Mouse (Mus musculus): Measurements from ENCODE around the gene Tifa. TPM values are rescaled to one million over a fixed set of nuclear protein-coding genes. Genes with fewer than 3 reads are reported as not detected.

The Tifa gene
- total RNA-seq (2021) = 1 to 10 TPM; 2.8 to 3.0 TPM

DNA sequence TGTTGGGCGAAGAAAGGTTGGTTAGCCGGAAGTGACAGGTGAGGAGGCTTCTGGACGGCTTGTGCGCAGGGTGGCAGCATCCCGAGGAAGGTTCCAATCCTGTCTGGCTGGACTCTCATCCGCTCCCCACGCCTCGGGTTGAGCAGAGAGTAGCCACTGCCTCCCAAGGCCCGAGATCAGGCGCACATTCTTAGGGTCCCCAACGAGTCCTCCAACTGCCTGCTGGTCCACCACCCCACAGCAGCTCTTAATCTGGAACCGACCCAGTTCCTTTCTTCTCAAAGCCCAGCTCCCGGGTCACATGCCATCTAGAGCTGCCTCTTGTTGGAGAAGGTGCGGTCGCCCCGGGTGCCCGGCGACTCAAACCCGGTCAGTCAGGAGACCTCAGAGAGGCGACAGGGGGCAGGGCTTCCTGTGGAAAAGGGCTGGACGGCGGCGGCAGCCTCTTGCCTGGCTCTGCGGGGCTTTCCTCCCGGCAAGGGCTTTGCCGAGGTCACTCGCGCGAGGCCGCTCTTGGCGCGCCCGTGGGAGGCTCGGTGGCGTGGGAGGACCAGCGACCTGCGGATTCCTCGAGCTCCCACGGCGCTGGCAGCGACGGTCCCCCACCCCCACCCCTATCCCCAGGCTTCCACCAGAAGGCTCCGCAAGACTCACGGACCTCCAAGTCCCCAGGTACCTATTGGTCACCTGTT lies at the start of gene Tifa:
TSS of gene Tifa (plus strand) at position 306 of the 692 bp plus-strand sequence.
- intact Hi-C loops (cut with DNase I) = no loop called here
- peak; percentile 28 to 85 for DNase-seq (ENCODE audit: extremely low spot score in 1 of 2, low spot score in 2 of 2)

DNA sequence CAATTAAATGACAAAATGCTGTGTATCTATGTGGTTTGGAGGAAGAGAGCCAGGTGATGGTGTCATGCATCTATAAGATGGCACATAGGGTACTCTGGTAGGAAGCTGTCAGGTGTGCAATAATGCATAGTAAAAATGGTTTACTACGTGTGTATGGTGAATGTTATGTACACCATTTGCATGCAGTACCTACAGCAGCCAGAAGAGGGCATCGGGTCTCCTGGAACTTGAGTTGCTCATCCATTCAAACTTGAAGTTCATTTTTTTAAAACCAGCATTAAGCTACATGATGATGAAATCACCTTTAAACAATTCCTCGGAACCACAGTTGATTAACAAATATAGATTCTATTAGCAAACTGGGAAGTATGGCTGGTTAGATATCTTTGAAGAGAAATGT lies 48.1 kb upstream of the Tifa start:
- no peak for DNase-seq (ENCODE audit: extremely low spot score in 1 of 2, low spot score in 2 of 2)
- intact Hi-C loops (cut with DNase I) = no loop called here

DNA sequence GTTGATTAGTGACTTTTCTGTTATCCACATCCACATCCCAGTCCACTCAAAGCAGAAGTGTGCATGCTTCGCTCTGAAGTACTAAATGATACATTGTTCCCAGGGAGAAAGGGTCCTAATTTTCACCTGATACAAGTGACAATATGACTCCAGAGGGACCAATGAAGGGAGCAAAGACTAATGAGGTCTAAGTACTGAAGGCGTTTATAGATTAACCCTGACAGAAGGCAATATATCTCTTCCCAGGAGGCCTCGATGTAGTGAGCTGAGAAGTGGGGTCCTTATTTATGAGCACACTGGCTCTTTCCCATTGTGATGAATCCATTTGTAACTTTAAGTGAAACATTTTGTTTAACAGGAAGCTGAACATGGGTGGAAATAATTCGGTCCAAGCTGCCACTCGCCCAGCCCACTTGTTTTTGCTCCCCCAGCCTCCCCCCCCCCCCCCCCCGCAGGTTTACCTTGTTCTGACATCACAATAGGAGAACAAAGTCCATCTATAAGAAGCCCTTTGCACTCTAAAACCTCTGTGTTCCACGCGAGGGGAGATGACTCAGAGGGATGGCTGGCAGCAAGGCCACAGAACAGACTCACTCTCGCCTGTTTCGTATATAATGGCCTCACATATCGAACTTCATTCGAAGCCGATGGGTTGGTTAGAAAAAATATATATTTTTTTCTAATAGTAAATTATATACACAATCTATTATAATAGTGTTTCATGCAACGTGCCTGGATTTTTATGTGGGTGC lies 45.8 kb upstream of the Tifa start:
- DNase-seq (ENCODE audit: extremely low spot score in 1 of 2, low spot score in 2 of 2) = no peak
- intact Hi-C loops (cut with DNase I) = no loop called here

DNA sequence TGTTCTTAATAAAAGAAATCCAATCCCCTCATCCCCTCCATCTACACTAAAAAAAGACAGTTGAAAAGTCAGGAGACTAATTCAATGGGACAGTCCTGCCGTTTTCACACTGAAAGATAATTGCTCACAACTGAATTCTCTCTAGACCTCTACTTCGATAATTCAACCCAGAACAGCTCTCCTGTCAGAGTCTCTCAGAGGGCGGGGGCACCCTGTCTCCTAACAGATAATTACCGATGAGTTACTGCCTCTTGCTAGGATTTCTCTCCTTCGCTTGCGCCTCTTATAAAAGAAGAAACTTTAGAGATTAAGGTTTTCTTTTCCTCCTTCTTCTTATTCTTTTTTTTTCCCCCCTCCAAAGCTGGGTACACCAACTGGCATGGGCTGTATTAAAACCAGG lies 44.1 kb upstream of the Tifa start:
- intact Hi-C loops (cut with DNase I) = no loop called here
- no peak for DNase-seq (ENCODE audit: extremely low spot score in 1 of 2, low spot score in 2 of 2)

DNA sequence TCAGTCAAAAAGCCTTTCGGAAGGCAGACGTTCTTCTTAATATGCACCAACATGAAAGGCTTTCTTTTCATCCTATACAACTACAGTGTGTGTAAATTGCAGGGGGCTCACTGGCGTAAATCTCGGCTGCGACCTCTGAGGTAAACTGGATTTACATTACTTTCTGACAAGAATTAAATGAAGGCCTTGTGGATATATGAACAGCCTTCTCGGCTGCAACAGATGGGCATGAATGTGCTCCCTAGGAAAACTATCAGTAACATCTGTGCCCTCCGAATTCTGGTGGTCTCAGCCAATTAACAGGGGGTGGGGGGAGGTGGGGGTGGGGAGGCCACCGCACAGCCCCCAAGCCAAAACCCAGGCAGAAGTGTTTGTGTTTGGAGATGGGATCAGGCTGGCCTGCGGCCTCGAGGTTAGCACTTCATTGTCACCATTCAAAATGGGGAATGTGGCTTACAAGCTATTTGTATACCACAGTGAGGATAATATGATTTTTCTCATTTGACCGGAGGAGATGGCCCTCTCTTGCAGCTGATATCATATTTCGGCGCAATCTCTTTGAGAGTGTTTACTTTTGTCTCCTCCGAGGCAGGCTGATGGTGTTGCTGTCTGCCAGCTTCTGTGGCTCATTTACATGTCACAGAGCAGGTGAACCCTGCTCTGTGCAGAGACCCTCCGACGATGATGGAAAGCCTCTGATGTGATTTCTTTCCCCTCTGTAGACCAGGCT lies 43.5 kb upstream of the Tifa start:
- intact Hi-C loops (cut with DNase I) = no loop called here
- no peak for DNase-seq (ENCODE audit: extremely low spot score in 1 of 2, low spot score in 2 of 2)

DNA sequence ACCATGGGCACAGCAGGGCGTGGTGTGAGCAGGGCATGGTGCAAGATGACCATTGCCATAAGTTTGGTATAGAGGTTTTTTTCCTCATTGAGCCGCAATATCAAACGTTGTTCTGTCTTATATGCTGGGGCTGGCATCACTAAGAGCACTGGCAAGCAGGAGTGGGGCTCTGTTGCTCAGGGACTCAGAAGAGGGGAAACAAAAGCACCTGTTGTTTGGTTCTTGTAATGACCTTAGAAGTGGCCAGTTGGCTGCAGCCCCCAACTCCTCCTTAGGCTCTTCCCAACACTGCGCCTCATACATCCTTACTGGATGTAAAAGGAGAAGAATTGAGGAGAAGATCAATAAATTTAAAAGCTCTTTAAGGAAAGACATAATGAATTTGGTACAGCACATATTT lies 41.0 kb upstream of the Tifa start:
- intact Hi-C loops (cut with DNase I) = no loop called here
- DNase-seq (ENCODE audit: extremely low spot score in 1 of 2, low spot score in 2 of 2) = no peak

DNA sequence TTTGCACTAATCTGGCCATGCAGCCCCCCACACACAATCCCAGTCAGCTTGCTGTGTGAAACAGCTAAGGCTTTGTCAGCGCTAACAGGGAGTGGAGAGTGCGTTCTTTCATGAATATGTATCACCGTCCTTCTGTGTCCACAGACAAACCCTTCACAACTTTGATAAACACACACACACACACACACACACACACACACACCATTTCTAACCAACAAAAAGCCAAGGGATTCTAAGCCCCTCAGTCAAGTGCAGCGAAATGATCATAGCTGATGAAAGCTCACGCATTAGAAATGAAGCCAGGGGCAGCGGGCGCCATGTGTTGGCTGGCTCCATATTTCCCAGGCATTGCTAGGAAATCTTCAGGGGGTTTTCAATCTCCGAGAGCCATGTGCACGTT lies 40.3 kb upstream of the Tifa start:
- intact Hi-C loops (cut with DNase I) = no loop called here
- DNase-seq (ENCODE audit: extremely low spot score in 1 of 2, low spot score in 2 of 2) = peak in 1 of 2 experiments; percentile 5

DNA sequence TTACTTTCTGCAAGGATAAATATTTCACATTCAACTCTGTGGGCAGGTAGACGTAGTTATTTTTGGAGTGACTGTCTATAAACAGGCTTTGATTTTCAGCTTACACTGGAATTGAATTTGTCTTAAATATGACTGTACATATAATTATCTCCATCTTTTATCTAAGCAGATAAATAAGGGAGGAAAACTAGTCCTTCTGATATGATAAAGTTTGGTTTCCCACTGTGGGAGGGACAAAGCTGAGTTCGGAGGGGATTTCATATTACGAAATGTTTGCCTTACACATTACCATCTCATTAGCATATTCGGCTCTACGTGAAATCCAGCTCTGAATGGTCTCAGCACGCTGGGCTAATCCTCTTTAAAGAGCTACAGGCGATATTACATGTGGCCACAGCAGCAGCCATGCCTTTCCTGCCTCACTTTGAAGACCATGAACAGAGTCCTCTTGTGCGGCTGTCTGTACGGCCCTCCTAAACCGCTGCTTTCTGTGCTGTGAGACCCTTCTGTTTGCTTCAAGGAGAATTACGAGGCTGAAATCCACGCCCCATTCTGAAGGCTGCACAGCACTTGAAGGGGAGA lies 39.5 kb upstream of the Tifa start:
- intact Hi-C loops (cut with DNase I) = no loop called here
- DNase-seq (ENCODE audit: extremely low spot score in 1 of 2, low spot score in 2 of 2) = no peak

DNA sequence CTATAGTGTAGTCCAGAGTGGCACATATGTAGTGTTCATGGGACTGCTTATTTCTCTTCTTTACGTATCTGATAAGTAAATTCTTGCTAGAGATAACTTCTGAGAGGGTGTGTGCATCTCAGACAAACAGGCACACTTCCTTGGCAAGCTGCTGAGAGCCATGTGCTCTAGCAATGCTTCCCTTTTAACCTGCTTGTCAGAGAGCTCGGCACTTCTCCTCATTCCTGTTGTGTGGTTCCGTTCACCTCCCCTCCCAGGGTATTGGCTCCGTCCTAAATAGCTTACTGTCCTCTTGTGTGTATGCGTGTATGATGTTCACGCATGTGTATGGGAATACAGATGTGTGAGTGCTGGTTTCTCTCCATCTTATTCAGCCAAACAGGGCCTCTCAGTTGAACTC lies 33.1 kb upstream of the Tifa start:
- DNase-seq (ENCODE audit: extremely low spot score in 1 of 2, low spot score in 2 of 2) = no peak
- intact Hi-C loops (cut with DNase I) = loop anchor here (5.0 kb wide), 1 partner anchor 124 kb away; the partner anchor contains the start of gene Neurog2

DNA sequence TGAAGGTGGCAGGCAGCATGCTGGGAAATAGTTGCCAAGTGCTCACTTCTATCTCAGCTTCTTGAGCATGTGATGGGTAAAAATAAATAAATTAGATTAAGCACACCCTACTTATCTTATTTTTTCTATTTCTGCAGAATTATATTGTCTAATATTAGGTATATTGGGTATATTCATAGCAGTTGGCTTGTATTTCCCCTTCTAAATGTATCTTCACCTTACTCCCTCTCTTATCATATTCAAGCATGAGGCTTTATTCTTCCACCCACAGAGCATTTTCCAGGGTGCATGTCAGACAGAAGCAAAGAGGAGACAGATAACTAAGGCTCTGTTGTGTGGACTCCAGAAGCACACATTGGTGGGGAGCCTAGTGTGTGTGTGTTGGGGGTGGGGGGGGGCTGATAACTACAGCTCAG lies 31.7 kb upstream of the Tifa start:
- intact Hi-C loops (cut with DNase I) = loop anchor here (2.0 to 5.0 kb wide), 2 partner anchors 126 to 185 kb away; partner anchors contain the start of gene Neurog2
- DNase-seq (ENCODE audit: extremely low spot score in 1 of 2, low spot score in 2 of 2) = no peak

DNA sequence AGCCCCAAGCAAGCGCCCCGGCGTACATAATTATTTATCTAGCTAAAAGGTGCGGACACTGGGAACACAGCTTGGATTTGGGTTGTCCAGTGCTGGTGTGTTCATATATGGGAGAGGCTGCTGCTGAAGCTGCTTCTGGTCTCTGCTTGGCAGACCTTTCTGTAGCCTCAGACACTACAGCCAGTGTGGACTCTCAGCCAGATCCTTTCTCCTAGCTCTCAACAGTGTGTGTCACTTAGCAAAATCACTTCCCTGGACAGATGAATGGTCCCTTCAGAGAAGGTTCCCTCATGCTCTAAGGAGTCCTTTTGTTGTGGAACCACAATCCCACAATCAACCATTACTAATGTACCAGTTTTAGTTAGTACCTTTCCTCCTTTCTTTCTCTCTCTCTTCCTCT lies 30.8 kb upstream of the Tifa start:
- intact Hi-C loops (cut with DNase I) = loop anchor here (2.0 to 5.0 kb wide), 2 partner anchors 127 to 186 kb away; partner anchors contain the start of gene Neurog2
- DNase-seq (ENCODE audit: extremely low spot score in 1 of 2, low spot score in 2 of 2) = no peak

DNA sequence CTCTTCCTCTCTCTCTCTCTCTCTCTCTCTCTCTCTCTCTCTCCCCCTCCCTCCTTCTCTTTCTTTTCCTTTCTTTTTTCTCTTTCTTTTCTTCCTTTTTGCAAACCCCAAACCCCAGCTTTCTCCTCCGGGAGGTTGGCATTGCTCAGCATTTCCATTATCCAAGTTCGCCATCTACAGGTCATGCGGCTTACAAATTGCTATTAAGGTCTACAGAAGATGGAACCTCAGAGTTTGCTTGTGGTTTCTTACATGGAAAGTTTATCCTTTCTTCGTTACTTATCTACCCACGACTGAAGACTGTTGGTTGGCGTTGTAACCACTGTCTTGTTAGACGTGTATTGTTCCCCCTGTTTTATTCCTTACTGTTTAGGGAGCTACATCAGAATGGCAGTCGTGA lies 30.4 kb upstream of the Tifa start:
- DNase-seq (ENCODE audit: extremely low spot score in 1 of 2, low spot score in 2 of 2) = peak; percentile 40 to 48
- intact Hi-C loops (cut with DNase I) = loop anchor here (2.0 to 5.0 kb wide), 2 partner anchors 127 to 186 kb away; partner anchors contain the start of gene Neurog2

DNA sequence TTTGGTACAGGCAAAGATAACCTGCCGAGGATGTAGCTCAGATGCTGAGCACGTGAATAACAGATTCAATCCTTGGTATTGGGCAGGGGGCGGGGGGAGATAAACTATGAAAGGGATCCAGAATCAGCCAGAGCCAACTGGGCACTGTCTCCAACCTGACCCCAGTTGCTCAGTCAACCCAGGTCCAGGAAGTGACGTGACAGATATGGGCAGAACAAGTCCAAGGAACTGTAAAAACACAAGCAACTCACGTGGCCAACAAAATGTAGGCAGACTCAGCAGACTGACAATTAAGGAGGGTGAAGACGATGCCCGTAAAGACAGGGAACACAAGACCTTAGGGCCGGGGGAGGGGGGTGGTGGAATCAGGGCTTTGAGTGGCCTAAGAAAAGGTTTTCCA lies 27.2 kb upstream of the Tifa start:
- intact Hi-C loops (cut with DNase I) = loop anchor here (10.0 kb wide), 1 partner anchor 182 kb away; no protein-coding TSS in a partner anchor
- no peak for DNase-seq (ENCODE audit: extremely low spot score in 1 of 2, low spot score in 2 of 2)

DNA sequence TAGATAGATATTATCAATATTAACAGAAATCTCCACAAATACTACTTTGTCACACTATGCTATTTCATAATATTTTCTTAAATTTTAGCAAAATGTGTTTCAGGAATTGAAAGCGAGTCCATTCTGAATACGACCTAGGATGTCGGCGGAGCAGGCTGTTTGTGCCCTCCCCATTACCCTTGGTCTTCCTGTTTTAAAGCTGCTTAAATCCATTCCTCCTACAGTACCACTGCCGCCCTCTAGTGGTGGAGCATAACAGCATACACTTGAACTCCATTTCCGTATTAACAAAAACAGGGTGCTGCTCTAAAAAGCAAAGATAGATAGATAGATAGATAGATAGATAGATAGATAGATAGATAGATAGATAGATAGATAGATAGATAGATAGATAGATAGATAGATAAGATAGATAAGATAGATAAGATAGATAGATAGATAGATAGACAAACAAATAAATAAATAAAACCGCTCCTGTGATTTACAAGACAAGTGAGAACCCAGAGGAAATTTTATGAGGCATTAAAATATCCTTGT lies 26.5 kb upstream of the Tifa start:
- peak; percentile 45 to 88 for DNase-seq (ENCODE audit: extremely low spot score in 1 of 2, low spot score in 2 of 2)

DNA sequence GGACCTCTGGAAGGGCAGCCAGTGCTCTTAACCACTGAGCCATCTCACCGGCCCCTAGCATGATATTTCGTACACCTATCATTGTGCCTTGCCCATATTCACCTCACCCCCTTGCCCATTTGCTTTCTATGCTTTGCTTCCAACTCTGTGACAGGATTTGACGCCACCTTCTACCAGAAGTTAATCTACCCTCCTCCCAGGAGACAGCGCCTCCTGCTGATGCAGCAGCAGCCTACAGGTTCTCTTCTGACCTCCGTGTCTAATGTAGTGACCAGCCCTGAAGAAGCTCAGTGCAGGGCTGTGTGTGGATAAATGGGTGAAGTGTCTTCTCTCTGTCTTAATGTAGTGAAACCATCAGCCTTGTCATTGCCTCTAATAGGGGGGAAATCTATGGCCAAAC lies 25.1 kb upstream of the Tifa start:
- DNase-seq (ENCODE audit: extremely low spot score in 1 of 2, low spot score in 2 of 2) = no peak
- intact Hi-C loops (cut with DNase I) = loop anchor here (10.0 kb wide), 1 partner anchor 180 kb away; no protein-coding TSS in a partner anchor

More for the DNA sequence above, 26.5 kb upstream of the Tifa start:
- intact Hi-C loops (cut with DNase I) = loop anchor here (10.0 kb wide), 1 partner anchor 182 kb away; no protein-coding TSS in a partner anchor

DNA sequence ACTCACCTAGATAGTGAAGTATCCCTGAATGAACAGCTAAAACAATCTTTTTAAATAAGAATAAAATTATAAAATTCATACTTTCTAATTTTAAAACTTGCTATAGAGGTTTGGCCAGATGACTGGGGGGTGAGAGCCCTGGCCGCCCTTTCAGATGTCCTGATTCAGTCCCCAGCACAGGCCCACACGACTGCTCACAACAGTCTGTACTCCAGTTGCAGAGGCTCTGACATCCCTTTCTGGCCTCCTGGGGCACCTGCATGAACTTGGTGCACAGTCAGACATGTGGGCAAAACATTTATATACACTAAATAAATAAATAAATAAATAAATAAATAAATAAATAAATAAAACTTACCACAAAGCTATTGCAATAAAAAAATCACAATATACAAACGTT lies 23.6 kb upstream of the Tifa start:
- no peak for DNase-seq (ENCODE audit: extremely low spot score in 1 of 2, low spot score in 2 of 2)
- intact Hi-C loops (cut with DNase I) = loop anchor here (10.0 kb wide), 1 partner anchor 179 kb away; no protein-coding TSS in a partner anchor

DNA sequence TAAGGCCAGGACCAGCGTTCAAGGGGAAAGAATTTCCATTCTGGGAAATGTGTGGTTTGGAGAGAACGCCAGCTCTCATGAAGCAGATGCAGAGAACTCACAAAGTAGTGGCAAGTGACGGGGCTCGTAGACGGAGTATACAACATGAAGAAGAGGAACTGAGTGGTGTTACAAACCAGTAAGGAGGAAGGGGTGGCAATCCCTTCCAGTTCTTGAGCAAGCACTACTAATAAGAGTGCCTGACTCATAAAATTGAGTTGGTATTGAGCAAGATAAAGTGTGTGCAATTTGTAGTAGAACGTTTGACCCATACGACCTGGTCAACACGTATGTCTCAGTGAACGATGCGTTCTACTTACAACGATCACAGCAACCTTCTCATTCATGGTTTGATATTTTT lies 20.5 kb upstream of the Tifa start:
- intact Hi-C loops (cut with DNase I) = loop anchor here (10.0 kb wide), 1 partner anchor 176 kb away; no protein-coding TSS in a partner anchor
- no peak for DNase-seq (ENCODE audit: extremely low spot score in 1 of 2, low spot score in 2 of 2)

DNA sequence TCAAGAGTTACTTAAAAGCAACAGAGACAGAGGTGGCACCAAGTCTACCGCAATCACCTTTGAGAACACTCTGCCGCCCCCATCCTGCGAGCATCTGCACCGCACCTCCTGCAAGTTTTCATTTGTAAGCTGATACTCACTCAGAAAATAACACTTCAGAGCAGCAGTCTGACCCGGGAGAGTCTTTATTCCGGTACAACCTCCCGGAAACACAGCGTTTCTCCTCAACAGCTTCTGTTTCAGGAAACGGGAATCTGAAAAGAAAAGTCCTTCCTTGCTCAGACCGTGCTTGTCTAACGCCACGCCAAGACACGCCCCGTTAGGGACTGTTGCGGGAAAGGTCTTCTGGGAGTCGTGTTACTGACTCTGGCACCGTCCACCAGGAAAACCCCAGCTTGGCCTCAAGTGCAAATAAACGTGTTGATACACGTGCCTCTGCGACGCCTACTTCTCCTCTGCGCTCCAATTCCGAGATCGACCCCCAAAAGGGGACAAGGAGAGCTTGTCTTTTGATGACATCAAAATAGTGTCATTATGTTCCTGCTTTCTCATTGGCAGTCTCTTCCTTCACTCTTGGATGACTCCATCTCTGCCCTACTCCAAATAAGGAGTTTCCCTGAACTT lies 9.5 kb upstream of the Tifa start, which contains the start of gene Alpk1:
TSS of gene Alpk1 (minus strand) at position 507 of the 624 bp plus-strand sequence.
- intact Hi-C loops (cut with DNase I) = no loop called here

More for the DNA sequence above, 9.5 kb upstream of the Tifa start, which contains the start of gene Alpk1:
- peak in 1 of 2 experiments; percentile 73 for DNase-seq (ENCODE audit: extremely low spot score in 1 of 2, low spot score in 2 of 2)

All from left cerebral cortex, postnatal 10 days (tissue).